Mouse (Mus musculus) brain, embryonic 14.5 days (tissue): ENCODE results near the gene Cks2. TPM values are rescaled to one million over a fixed set of nuclear protein-coding genes. Genes with fewer than 3 reads are reported as not detected.

Experiments used
- DNase-seq: peaks from one replicate; pipeline ENCODE4 v3.0.0-alpha.2; 2011; ENCODE audit warnings: low read depth
- CTCF ChIP-seq: fragments of 200-500 bp; IDR thresholded peaks from 2 replicates; pipeline ENCODE4 v1.5.1; 2012; ENCODE audit warnings: inconsistent platforms, mild to moderate bottlenecking, moderate library complexity, borderline replicate concordance; ENCODE audit not compliant: insufficient read depth, insufficient read length; ENCODE audit errors: extremely low read depth
- POLR2A ChIP-seq: fragments of 200-500 bp; IDR thresholded peaks from 2 replicates; pipeline ENCODE4 v1.6.1; 2012; ENCODE audit warnings: mild to moderate bottlenecking, inconsistent platforms, borderline replicate concordance; ENCODE audit not compliant: poor library complexity, insufficient read depth, insufficient read length, severe bottlenecking; ENCODE audit errors: extremely low read depth
- polyA plus RNA-seq: library from polyadenylated mRNA; depleted of rRNA; stranded (reverse); fragments of >200 nt; gene quantifications from 2 replicates; pipeline ENCODE4 v1.2.3, GENCODE M21; 2012; rRNA removed

The Cks2 gene
- 47.5 and 103 TPM in 2 replicates for polyA plus RNA-seq

DNA sequence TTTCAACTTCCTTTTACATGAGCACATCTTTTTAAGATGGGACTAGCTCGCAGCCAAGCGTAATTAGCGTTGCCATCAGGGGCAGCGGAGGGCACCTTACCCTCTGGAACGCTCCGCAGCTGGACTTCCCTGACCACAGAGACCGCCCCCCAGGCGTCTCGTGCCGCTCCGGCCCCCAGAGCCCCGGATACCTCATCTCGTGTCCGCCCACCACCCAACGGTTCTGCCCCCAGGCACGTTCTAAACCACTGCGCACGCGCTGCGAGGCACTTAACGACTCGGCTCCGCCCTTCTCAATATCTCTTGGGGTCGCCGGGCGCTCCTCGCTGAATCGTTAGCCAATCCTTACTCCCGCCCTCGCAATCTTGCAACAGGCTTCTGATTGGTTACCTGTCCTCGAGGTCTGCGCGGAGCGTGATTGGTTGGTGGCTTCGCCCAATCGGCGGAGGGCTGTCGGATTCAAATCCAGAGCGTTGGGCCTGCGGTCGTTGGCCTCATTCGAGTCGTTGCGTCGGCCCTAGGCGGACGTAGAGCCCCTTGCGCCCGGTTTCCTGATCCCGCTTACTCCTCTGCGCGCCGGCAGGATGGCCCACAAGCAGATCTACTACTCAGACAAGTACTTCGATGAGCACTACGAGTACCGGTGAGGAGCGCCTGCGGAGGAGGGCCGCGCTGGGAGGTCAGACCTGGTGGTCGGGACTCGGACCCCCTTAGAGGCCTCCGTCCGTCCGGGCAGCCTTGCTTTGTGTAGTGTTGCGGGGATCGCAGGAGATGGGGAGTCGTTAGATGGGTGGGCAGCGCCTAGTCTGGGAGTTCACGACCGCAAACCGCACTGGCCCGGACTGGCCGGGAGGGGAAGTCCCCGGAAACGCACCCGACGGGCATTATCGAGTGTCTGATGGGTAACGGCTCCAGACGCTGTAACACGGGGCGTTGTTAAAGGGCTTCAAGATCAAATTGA, at the start of gene Cks2:
Gene Cks2 (plus strand): TSS at position 404 of the 961 bp plus-strand sequence.
- DNase-seq = peak; percentile 100
- TF ChIP-seq CTCF (no peak), POLR2A (peak; percentile 75; the same call in 1 of the 2 replicates)

- DNase-seq = no peak
- TF ChIP-seq CTCF = no peak
- TF ChIP-seq POLR2A = no peak
These were observed 49.6 kb upstream of the Cks2 start for GRCm38 (mm10) chr13:51595404-51595803.

- DNase-seq = no peak
- TF ChIP-seq CTCF (no peak), POLR2A (no peak)
These were observed 47.0 kb upstream of the Cks2 start for GRCm38 (mm10) chr13:51598063-51598462.

GRCm38 (mm10) chr13:51600169-51600568, 44.9 kb upstream of the Cks2 start:
- TF ChIP-seq POLR2A = no peak
- no peak for TF ChIP-seq CTCF
- no peak for DNase-seq

DNA sequence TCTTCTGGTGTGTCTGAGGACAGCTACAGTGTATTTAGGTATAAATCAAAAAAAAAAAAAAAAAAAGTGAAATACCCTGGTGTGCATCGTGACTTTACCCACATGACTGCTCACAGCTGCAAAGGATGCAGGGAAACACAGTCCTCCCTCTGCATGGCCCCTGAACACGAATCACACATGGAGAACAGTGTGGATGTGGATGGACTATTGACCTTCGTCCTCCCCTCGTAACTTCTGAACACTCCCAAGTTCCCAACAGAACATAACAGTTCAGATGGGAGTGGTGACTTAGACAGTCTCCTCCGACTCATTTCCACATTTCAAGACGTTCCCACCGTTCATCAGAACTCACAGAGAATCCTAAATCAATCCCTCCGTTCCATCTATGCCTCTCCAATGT, 42.3 kb upstream of the Cks2 start:
- TF ChIP-seq POLR2A (no peak), CTCF (no peak)

GRCm38 (mm10) chr13:51603221-51603893, 41.7 kb upstream of the Cks2 start:
- peak; percentile 96 for DNase-seq
- TF ChIP-seq CTCF = no peak
- TF ChIP-seq POLR2A = no peak

More for the DNA sequence above, 42.3 kb upstream of the Cks2 start:
- DNase-seq = no peak

- peak; percentile 83 for DNase-seq
- no peak for TF ChIP-seq POLR2A
- TF ChIP-seq CTCF = no peak
These were observed 41.2 kb upstream of the Cks2 start for GRCm38 (mm10) chr13:51603894-51604244.

DNA sequence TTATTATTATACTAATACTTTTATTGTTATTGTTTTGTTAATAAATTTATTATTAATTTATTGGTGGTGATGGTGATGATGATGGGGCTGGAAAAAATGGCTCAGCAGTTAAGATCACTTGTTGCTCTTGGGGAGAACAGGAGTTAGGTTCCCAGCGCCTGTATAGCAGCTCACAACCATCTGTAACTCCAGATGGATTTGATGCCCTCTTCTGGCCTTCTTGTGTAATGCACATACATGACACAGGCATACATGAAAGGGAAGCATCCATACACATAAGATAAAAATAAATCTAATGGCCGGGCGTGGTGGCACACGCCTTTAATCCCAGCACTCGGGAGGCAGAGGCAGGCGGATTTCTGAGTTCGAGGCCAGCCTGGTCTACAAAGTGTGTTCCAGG, 35.8 kb upstream of the Cks2 start:
- TF ChIP-seq POLR2A (no peak), CTCF (no peak)
- no peak for DNase-seq

DNA sequence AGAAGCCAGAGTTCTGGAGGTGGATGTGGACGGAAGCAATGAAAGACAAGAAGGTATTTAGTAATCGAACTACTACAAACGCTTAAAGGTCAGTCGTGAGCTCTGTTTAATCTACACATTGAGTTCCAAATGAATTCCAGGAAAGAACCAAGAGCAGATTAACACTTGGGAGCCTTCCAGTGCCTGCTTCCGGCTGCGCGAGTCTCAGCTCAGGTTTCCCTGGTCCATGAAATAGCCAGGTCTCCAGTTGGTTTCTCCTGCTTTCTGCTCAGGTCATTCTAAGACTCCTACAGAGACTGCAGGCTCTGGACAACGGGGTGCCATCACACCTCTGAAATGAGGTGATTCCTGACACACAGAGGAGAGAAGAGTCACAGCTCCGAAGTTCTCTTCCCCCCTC, 34.0 kb upstream of the Cks2 start:
- TF ChIP-seq CTCF (no peak), POLR2A (no peak)
- DNase-seq = peak; percentile 43

DNA sequence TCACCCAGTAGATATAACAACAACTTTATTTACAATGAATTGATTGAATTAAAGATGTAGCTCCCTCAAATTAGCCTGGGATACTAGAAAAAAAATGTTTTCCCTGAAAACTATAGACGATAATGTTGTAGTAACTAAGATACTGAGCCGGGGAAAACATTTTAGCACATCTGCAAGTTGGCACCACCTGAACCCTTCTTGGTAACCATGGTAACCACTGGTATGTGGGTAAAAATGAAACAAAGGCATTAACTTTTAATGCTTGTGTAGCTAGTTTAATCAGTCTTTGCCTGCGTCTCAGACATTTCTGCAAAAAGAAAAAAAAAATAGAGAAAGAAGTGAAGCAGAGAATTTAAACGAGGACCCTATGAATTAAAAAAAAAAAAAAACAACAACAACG, 33.5 kb upstream of the Cks2 start:
- peak; percentile 54 for DNase-seq
- TF ChIP-seq POLR2A (no peak), CTCF (no peak)

DNA sequence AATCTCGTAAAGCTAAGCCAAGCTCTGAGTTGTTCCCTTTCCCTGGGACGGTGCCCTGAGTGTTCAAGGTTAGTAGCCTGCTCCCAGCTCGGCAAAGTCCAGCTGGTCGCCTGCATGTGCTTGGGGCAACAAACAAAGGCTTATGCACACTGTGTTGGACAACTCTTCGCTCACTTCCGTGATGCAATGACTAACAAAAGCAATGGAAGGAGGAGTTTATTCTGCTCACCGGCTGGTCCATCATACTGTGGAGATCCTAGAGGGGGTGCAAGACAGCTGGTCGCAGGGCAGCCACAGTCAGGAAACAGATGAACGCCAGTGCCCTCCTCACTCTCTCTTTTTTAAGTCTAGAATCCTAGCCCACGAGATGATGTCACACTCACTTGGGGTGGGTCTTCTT, 29.2 kb upstream of the Cks2 start:
- no peak for DNase-seq
- TF ChIP-seq POLR2A (no peak), CTCF (no peak)

DNA sequence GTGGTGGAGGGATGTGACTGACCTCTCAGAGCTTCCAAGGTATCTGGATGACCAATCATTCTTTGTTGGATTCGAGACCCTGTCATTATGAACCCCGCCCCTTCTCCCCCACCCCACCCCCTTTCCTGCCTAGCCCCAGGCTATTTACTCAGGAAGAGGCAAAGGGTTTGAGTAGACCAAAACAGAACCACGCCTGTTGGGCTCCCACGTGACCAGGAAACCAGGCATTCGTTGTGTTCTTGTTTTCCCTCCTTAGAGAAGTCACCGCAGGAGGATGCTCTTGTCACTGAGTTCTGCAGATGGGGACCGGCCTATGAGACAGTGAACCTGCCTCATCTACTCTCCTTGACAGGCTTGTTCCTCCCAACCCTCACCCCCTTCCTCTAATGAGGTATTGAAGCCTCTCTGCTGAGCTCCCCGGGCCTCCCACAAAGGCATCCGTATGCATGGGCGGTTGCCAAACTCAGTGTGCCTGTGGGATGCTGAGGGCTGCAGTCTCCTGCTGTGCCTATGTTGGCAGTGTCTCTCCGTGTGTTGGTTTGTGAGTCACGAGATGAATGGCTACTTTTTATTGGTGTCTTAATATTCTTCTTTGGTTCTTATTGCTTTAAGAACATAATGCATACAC, 28.5 kb upstream of the Cks2 start:
- DNase-seq = peak; percentile 91
- TF ChIP-seq CTCF (no peak), POLR2A (no peak)
